Mouse (Mus musculus) kidney, postnatal 25 days (tissue): ENCODE data around the gene Jmjd7.

Experiments used
- DNase-seq, 2 experiments: peaks; one replicate each; pipeline ENCODE4 v3.0.0; 2021; ENCODE audit warnings: mixed read lengths in 2 of 2

Gene Jmjd7

GRCm38 (mm10) chr2:120012924-120013323 is 14.4 kb upstream of the Jmjd7 start:
- DNase-seq = peak in 1 of 2 experiments; percentile 31

DNA sequence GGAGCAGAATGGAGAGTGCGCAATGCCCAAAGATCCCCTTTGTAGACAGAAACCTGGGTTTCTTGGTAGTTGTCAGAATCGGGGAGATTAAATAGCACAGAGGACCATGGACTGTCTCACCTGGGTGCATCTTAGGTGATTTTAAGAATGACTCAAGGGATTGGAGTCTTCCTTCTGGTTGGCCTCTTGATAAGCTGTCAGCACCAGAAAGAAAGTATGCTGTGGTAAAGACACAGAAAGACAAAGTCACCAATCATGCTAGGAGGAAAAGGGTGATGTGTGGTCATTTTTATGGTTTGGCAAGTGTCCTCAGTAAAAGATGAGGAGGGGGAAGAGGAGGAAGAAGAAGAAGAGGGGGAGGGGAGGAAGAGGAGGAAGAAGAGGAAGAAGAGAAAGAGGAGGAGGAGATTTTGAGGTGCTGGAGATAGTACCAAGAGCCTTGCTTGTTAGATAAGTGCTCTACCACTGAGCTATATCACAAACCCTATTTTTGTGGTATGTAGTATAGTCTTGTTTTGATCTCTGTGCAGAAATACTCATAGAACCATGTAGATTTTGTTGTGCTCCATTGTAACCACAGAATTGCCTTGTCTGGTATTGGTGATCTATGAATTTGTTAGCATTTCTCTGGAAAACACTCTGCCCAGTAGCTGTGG is 13.3 kb upstream of the Jmjd7 start:
- no peak for DNase-seq

- DNase-seq = no peak
These were observed 11.4 kb upstream of the Jmjd7 start for GRCm38 (mm10) chr2:120015882-120016281.

DNA sequence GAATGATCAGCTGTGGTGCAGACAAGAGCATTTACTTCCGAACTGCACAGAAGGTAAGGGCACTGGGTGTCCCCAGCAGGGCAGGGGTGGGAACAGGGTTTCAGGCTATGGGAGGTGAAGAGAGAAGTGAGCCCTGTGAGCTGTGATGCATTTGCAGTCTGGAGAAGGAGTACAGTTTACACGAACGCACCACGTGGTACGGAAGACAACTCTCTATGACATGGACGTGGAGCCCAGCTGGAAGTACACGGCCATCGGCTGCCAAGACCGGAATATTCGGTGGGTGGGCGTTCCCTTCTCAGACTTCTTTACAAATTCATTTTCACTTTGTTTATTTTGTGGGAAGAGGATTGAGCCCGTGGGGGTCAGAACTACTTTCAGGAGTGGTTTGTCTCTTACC is 9.7 kb upstream of the Jmjd7 start:
- no peak for DNase-seq

GRCm38 (mm10) chr2:120024337-120024736 is 2.9 kb upstream of the Jmjd7 start:
- peak in 1 of 2 experiments; percentile 10 for DNase-seq

DNA sequence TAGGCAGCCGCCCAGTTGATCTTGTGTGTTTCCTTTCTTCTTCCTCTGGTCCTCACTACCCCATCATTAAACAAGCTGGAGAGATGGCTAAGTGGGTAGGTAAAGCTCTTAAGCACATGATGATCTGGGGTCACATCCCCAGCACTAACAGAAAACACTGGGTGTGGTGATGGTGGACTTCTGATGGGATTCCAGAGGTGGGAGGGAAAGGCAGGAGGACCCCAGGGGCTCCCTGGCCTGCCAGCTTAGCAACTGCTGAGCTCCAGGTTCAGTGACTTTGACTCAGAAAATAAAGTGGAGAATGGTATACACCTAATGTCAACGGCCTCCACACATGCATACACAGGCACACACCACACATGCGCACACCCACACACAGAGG is 658 bp downstream of the Jmjd7 start:
- DNase-seq = no peak

DNA sequence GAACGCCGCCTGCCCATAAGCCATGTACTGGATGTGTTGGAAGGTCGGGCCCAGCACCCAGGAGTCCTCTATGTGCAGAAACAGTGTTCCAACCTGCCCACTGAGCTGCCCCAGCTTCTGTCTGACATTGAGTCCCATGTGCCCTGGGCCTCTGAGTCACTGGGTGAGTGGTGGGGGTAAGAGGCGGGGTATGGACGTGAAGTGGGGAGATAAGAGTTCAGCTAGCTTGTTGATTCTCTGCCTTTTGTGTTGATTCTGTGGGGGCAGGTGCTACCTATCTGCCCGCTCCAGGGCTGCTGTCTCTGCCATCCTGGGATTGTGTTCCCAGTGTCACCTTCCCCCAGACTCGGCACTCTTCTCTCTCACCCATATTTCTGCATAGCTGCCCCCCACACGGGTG is 3.1 kb downstream of the Jmjd7 start:
- DNase-seq = no peak

GRCm38 (mm10) chr2:120032726-120033467 is 5.6 kb downstream of the Jmjd7 start, which contains the start of gene Pla2g4b:
TSS of gene Pla2g4b (plus strand) at chr2:120033417.
- DNase-seq = no peak

- peak in 1 of 2 experiments; percentile 17 for DNase-seq
These were observed 6.4 kb downstream of the Jmjd7 start for GRCm38 (mm10) chr2:120033726-120034125.

GRCm38 (mm10) chr2:120037744-120038143 is 10.5 kb downstream of the Jmjd7 start:
- DNase-seq = no peak

- no peak for DNase-seq
These were observed 13.7 kb downstream of the Jmjd7 start for GRCm38 (mm10) chr2:120040991-120041390.

GRCm38 (mm10) chr2:120044101-120044603 is 16.9 kb downstream of the Jmjd7 start:
- peak in 1 of 2 experiments; percentile 25 for DNase-seq

DNA sequence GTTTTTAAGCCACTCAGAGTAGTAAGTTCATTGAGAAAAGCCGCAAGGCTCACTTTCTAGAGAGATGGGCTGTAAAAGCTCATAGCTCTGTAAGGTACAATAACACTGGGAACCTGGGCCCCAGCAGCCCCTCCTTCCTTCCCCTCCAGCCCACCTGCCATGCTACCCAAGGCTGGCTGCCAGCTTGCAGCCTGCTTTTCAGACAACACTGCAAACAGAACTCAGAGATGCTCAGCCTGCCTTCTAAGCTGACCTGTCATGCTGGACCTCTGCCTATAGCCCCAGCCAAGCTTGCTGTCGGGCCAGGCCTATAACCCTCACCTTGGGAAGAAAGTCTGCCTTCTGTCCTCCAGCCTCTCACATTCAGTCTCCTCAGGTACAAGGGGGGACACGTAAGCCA is 17.4 kb downstream of the Jmjd7 start:
- no peak for DNase-seq

DNA sequence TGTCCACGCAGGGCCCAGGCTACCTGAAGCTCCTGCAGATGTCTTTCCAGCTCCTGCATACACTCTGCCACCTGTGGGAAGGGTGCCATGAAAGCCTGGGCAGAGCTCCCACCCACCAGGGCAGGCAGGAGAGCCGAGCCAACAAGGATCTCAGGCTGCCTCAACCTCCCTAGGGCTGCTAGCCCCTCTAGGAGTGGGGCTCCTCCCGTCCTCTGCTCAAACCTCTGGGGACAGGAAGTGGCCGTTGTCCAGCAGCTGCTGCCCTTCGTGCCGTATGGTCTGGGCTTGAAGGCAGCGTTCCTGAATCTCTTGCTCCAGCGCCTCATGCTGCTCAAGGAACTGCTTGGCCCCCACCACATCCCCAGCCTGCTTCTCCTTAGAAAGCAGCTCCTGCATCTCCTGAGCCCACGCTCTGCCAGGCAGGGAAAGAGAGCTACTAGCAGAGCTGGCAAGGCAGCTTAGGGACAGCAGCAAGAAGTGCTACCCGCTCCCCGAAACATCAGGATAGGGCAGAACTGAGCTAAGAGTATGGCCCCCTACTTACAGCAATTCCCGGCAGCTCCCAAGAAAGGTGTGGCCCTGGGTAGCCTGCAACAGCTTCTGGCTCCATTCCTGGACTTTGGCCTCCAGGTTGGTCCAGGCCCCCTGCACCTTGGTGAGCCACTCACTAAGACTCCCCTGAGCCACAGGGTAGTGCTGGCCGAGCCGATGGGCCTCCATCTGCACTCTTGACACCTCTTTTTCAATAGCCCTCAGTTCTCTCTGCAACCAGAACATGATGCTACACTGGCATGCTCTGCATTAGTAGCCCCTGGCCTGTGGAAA is 19.4 kb downstream of the Jmjd7 start:
- no peak for DNase-seq

DNA sequence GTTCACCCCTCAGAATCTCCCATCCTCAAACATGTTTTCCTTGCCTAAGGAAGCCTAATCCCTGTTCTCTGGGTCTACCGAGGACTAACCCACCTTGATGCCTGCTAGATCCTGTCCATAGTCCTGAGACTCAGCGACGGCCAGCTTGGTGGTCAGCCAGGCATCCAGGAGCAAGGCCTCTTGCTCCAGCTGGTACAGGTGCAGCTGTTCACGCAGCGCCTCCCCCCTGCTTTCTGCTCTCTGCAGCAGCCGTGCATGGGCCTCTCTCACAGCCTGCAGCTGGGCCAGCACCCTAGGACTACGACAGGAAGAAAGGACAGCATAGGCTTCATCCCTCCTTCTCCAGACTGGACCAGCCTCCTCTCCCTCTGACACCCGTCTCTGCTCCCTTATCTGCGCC is 20.9 kb downstream of the Jmjd7 start:
- DNase-seq = no peak

DNA sequence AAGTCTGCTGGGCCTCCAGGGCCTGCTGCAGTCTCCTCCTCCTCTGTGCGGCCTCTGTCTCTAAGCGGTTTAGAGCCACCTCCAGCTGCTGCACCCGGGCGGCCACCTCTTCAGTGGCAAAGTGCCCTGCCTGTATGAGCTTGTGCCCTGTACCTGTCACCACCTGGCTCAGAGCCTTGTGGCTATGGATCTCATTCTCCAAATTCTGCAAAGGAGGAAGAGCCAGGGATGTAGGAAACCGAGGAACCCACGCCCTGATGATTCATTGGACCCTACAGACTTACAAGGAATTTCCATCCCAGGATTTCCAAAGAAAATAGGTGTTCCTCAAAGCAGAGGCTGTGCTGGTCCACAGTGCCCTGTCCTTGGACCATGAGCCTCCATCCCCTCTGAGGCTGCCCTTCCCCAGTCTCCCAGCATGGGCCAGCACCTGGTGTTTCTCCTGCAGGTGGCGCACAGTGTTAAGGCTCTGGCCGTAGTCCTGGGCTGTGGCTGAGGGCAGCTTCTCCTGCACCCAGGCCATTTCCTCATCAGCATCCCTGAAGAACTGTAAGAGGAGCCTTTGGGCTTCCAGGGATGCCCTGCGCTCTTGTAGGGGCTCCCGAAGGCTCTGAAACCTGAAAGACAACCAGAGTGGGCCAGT is 22.5 kb downstream of the Jmjd7 start:
- DNase-seq = peak; percentile 75 to 78

- DNase-seq = no peak
These were observed 24.1 kb downstream of the Jmjd7 start for GRCm38 (mm10) chr2:120051405-120051804.

DNA sequence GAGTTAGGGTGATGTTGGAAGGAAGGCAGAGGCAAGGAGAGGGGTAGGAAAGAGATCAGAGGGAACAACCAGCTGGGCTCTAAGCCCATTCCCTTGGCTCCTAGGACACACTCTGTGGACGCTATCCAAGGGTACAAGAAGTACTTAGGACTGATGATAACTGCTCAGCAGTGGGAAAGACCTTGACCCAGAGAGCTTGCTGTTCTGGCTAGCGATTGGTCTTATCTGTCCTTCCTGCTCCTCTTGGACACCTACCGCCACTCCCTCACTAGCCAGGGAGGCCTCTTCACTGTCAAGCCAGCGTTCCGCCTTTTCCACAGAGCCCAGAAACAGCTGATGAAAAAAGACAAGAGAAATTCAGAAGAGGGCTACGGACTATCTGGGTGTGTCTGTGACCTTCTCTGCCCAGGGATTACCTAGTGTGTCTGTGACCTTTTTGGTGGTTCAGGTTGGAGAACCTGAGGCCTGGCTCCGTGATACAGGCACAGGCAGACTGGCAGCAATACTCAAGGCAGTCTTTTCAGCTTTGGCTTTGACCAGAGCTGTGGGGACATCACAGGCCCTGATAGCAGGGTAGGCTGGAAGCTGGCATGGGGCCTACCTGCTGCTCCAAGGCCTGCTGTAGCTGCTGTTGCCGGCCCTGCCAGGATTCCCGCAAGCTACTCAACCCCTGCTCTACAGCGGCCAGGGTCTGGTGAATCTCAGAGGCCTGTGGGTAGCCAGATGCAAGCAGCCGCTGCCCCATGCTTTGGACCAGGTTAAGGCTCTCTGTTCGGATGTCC is 27.7 kb downstream of the Jmjd7 start:
- DNase-seq = no peak

- DNase-seq = no peak
These were observed 28.6 kb downstream of the Jmjd7 start for GRCm38 (mm10) chr2:120055923-120056322.

DNA sequence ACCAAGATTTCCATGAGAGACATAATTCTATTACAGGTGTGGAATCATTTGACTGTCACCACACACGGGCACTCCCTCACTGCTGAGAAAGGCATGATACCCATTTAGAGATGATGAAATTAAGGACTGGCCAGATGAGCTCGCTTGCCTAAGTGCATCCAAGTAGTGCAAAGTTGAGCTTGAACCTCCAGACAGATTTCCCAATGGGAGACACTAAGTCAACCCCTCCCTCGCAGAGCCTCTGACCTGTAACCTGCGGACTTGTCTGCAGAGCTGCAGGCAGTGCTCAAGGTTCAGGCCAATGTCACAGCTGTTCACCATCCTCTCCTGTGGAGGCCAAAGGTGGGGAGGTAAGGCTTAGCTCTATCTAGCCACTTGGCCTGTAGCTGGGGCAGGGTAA is 31.5 kb downstream of the Jmjd7 start:
- DNase-seq = no peak

DNA sequence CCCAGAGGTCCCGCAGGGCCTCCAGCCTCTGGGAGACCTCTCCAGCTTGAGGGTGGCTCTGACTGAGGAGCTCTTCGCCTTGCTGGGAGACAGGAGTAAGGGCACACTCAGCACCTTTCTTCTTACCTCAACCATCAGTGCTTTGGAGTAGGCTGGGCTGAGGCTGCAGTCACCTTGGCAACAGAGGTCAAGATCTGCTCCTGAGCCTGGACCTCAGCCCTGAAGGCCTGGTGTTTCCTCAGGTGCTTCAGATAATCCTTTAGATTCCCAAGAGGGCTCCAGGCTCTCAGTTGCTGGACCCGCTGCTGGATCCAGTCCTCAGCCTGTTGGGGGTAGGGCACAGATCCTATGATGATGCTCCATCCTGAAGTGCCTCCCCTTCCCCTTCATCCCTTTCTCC is 32.2 kb downstream of the Jmjd7 start:
- no peak for DNase-seq

- peak; percentile 53 to 75 for DNase-seq
These were observed 32.9 kb downstream of the Jmjd7 start for GRCm38 (mm10) chr2:120060190-120060589.
